Mouse (Mus musculus): ENCODE data around the gene Gm11562.

Gene Gm11562

DNA sequence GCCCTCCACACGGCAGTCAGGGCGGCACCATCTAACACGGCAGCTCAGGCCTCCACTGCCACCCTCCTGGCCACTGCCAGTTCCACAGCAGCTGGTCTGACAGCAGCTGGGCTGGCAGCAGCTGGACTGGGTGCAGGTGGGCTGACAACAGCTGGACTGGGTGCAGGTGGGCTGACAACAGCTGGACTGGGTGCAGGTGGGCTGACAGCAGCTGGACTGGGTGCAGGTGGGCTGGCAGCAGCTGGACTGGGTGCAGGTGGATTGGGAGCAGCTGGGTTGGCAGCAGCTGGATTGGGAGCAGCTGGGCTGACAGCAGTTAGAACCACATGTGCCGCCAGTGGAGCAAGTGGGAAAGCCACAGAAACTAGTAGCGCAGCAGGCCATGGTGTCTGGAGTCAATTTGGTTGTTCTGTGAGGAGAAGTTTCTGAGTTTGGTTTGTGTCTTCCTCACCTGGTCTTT is 37.0 kb downstream of the Gm11562 start, which contains the start of gene Krtap1-4:
Gene Krtap1-4 (minus strand): TSS at position 410 of the 460 bp plus-strand sequence.
- no peak for DNase-seq (ENCODE audit: low spot score)

- no peak for DNase-seq (ENCODE audit: low spot score)
These were observed 38.7 kb downstream of the Gm11562 start for GRCm38 (mm10) chr11:99581564-99581963.

- no peak for DNase-seq (ENCODE audit: low spot score)
These were observed 39.2 kb downstream of the Gm11562 start for GRCm38 (mm10) chr11:99581051-99581450.

GRCm38 (mm10) chr11:99580636-99581035 is 39.6 kb downstream of the Gm11562 start, which contains the start of gene Krtap1-5:
Gene Krtap1-5, minus strand, starts transcription at chr11:99581016.
- DNase-seq (ENCODE audit: low spot score): no peak

DNA sequence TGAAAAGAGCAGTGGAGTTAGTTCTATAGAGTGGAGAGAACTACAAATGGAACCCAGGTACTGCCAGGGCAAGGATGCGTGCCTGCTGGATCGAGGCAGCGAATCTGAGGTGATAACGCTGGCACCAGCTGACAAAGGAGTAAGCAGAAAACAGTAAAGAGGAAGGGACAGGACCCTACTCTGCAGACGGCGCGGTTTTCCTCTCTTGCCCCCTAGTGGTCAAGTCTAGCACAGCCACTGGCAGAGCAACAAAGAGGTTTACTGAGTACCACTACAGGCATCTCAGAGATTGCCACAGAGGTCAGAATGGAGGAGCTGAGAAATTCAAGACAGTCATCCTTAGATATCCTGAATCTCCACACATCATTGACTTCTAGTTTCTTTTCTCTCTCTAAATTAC is 46.1 kb downstream of the Gm11562 start:
- peak; percentile 40 for DNase-seq (ENCODE audit: low spot score)

DNA sequence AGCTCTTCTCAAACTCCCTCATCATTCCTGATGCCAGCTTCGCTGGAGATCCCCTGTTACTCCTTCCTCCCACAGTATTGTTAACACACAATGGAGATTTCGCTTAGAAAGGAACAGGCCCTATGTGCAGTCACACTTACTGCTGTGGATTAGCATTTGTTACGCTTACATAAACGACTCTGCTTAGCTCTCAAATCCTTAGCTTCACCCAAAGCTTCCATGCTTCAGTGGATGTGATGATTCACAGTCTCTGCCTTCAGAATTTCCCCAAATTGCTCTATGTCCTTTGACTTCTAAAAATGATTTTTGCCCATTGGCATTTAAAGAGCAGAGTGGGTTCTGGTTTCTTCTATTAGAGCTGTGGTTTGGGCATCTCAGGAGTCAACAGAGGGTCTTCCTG is 47.1 kb downstream of the Gm11562 start:
- DNase-seq (ENCODE audit: low spot score): no peak
